Mouse (Mus musculus): ENCODE measurements around the gene Copg1.

Gene Copg1

GRCm38 (mm10) chr6:87887594-87888233 is at the start of gene Copg1:
Copg1 (plus strand) TSS chr6:87887814.
- peak; percentile 100 for DNase-seq (ENCODE audit: low read depth, low spot score)
- Histone ChIP-seq H3K27me3 (ENCODE audit: control insufficient read depth, insufficient read depth, low read length, poor library complexity, severe bottlenecking) (no peaks in the 10 kb centered on the region), H3K36me3 (ENCODE audit: control insufficient read depth, insufficient read depth, low read length, poor library complexity, severe bottlenecking) (peaks cover 12% of the 10 kb centered on the region)

- peak; percentile 99 for DNase-seq (ENCODE audit: low read depth, low spot score)
- H3K27me3 ChIP-seq (ENCODE audit: control insufficient read depth, insufficient read depth, low read length, poor library complexity, severe bottlenecking) = no peaks in the 10 kb centered on the region
- peaks cover 9% of the 10 kb centered on the region; the same call in 1 of the 2 replicates for H3K36me3 ChIP-seq (ENCODE audit: control insufficient read depth, insufficient read depth, low read length, poor library complexity, severe bottlenecking)
Measured at GRCm38 (mm10) chr6:87838551-87839197, 48.9 kb upstream of the Copg1 start, which contains the start of gene Isy1. Isy1 (minus strand) TSS chr6:87838798.

- H3K36me3 ChIP-seq (ENCODE audit: control insufficient read depth, insufficient read depth, low read length, poor library complexity, severe bottlenecking) = peaks cover 12% of the 10 kb centered on the region
- DNase-seq (ENCODE audit: low read depth, low spot score) = no peak
- H3K27me3 ChIP-seq (ENCODE audit: control insufficient read depth, insufficient read depth, low read length, poor library complexity, severe bottlenecking) = no peaks in the 10 kb centered on the region
Measured at GRCm38 (mm10) chr6:87839797-87840341, 47.7 kb upstream of the Copg1 start.

- Histone ChIP-seq H3K27me3 (ENCODE audit: control insufficient read depth, insufficient read depth, low read length, poor library complexity, severe bottlenecking) (no peaks in the 10 kb centered on the region), H3K36me3 (ENCODE audit: control insufficient read depth, insufficient read depth, low read length, poor library complexity, severe bottlenecking) (peaks cover 14% of the 10 kb centered on the region)
- DNase-seq (ENCODE audit: low read depth, low spot score) = peak; percentile 31
Measured at GRCm38 (mm10) chr6:87841635-87842034, 46.0 kb upstream of the Copg1 start.

- no peaks in the 10 kb centered on the region for H3K27me3 ChIP-seq (ENCODE audit: control insufficient read depth, insufficient read depth, low read length, poor library complexity, severe bottlenecking)
- peak; percentile 64 for DNase-seq (ENCODE audit: low read depth, low spot score)
Measured at GRCm38 (mm10) chr6:87842254-87842653, 45.4 kb upstream of the Copg1 start.

GRCm38 (mm10) chr6:87845031-87845695 is 42.5 kb upstream of the Copg1 start:
- H3K36me3 ChIP-seq (ENCODE audit: control insufficient read depth, insufficient read depth, low read length, poor library complexity, severe bottlenecking) = peaks cover 14% of the 10 kb centered on the region
- no peaks in the 10 kb centered on the region for H3K27me3 ChIP-seq (ENCODE audit: control insufficient read depth, insufficient read depth, low read length, poor library complexity, severe bottlenecking)
- no peak for DNase-seq (ENCODE audit: low read depth, low spot score)

More at GRCm38 (mm10) chr6:87842254-87842653, 45.4 kb upstream of the Copg1 start:
- H3K36me3 ChIP-seq (ENCODE audit: control insufficient read depth, insufficient read depth, low read length, poor library complexity, severe bottlenecking) = peaks cover 14% of the 10 kb centered on the region

GRCm38 (mm10) chr6:87846813-87847212 is 40.8 kb upstream of the Copg1 start:
- no peak for DNase-seq (ENCODE audit: low read depth, low spot score)
- peaks cover 14% of the 10 kb centered on the region for H3K36me3 ChIP-seq (ENCODE audit: control insufficient read depth, insufficient read depth, low read length, poor library complexity, severe bottlenecking)
- H3K27me3 ChIP-seq (ENCODE audit: control insufficient read depth, insufficient read depth, low read length, poor library complexity, severe bottlenecking) = no peaks in the 10 kb centered on the region

GRCm38 (mm10) chr6:87849780-87850154 is 37.8 kb upstream of the Copg1 start:
- peaks cover 3% of the 10 kb centered on the region for H3K36me3 ChIP-seq (ENCODE audit: control insufficient read depth, insufficient read depth, low read length, poor library complexity, severe bottlenecking)
- peak; percentile 68 for DNase-seq (ENCODE audit: low read depth, low spot score)
- H3K27me3 ChIP-seq (ENCODE audit: control insufficient read depth, insufficient read depth, low read length, poor library complexity, severe bottlenecking) = no peaks in the 10 kb centered on the region

- H3K27me3 ChIP-seq (ENCODE audit: control insufficient read depth, insufficient read depth, low read length, poor library complexity, severe bottlenecking) = no peaks in the 10 kb centered on the region
- DNase-seq (ENCODE audit: low read depth, low spot score) = peak; percentile 56
- peaks cover 2% of the 10 kb centered on the region; the same call in 1 of the 2 replicates for H3K36me3 ChIP-seq (ENCODE audit: control insufficient read depth, insufficient read depth, low read length, poor library complexity, severe bottlenecking)
Measured at GRCm38 (mm10) chr6:87850155-87850899, 37.3 kb upstream of the Copg1 start.

GRCm38 (mm10) chr6:87850900-87851614 is 36.6 kb upstream of the Copg1 start, which contains the start of gene Cnbp:
Cnbp (minus strand) TSS chr6:87851106.
- peak; percentile 99 for DNase-seq (ENCODE audit: low read depth, low spot score)
- peaks cover under 1% of the 10 kb centered on the region; the same call in 1 of the 2 replicates for H3K36me3 ChIP-seq (ENCODE audit: control insufficient read depth, insufficient read depth, low read length, poor library complexity, severe bottlenecking)
- H3K27me3 ChIP-seq (ENCODE audit: control insufficient read depth, insufficient read depth, low read length, poor library complexity, severe bottlenecking) = no peaks in the 10 kb centered on the region

GRCm38 (mm10) chr6:87851871-87852270 is 35.7 kb upstream of the Copg1 start:
- Histone ChIP-seq H3K36me3 (ENCODE audit: control insufficient read depth, insufficient read depth, low read length, poor library complexity, severe bottlenecking) (no peaks in the 10 kb centered on the region), H3K27me3 (ENCODE audit: control insufficient read depth, insufficient read depth, low read length, poor library complexity, severe bottlenecking) (no peaks in the 10 kb centered on the region)
- no peak for DNase-seq (ENCODE audit: low read depth, low spot score)

GRCm38 (mm10) chr6:87853446-87853845 is 34.2 kb upstream of the Copg1 start:
- no peaks in the 10 kb centered on the region for H3K27me3 ChIP-seq (ENCODE audit: control insufficient read depth, insufficient read depth, low read length, poor library complexity, severe bottlenecking)
- DNase-seq (ENCODE audit: low read depth, low spot score) = no peak
- H3K36me3 ChIP-seq (ENCODE audit: control insufficient read depth, insufficient read depth, low read length, poor library complexity, severe bottlenecking) = no peaks in the 10 kb centered on the region

GRCm38 (mm10) chr6:87857071-87857470 is 30.5 kb upstream of the Copg1 start:
- DNase-seq (ENCODE audit: low read depth, low spot score) = no peak
- Histone ChIP-seq H3K36me3 (ENCODE audit: control insufficient read depth, insufficient read depth, low read length, poor library complexity, severe bottlenecking) (no peaks in the 10 kb centered on the region), H3K27me3 (ENCODE audit: control insufficient read depth, insufficient read depth, low read length, poor library complexity, severe bottlenecking) (no peaks in the 10 kb centered on the region)

- no peak for DNase-seq (ENCODE audit: low read depth, low spot score)
- no peaks in the 10 kb centered on the region for H3K27me3 ChIP-seq (ENCODE audit: control insufficient read depth, insufficient read depth, low read length, poor library complexity, severe bottlenecking)
- no peaks in the 10 kb centered on the region for H3K36me3 ChIP-seq (ENCODE audit: control insufficient read depth, insufficient read depth, low read length, poor library complexity, severe bottlenecking)
Measured at GRCm38 (mm10) chr6:87866211-87866610, 21.4 kb upstream of the Copg1 start.

Data from splenic B cell, adult 2 months (primary cell).